Mouse (Mus musculus) Muller cell, postnatal 12 days (primary cell): ENCODE measurements at regions not wholly inside any gene's neighbourhood (a gene's known extent, or its start where the extent isn't known, plus 50 kb on each side); places are given as distances from the start of the nearest gene placed in this dataset.

Experiments
- DNase-seq: peaks from one replicate; pipeline ENCODE4 v3.0.0-alpha.2; 2015; ENCODE audit errors: inconsistent ontology term

- peak; percentile 81 for DNase-seq
These were observed 259.2 kb upstream of the Tbl1xr1 start for GRCm38 (mm10) chr3:21816968-21817858.

GRCm38 (mm10) chr3:21819030-21819429 lies 257.4 kb upstream of the Tbl1xr1 start:
- no peak for DNase-seq

GRCm38 (mm10) chr3:21820051-21820598 lies 256.3 kb upstream of the Tbl1xr1 start:
- DNase-seq: peak; percentile 92

GRCm38 (mm10) chr3:21822675-21823074 lies 253.8 kb upstream of the Tbl1xr1 start:
- DNase-seq: peak; percentile 81

- peak; percentile 73 for DNase-seq
These were observed 253.1 kb upstream of the Tbl1xr1 start for GRCm38 (mm10) chr3:21823331-21823730.

- no peak for DNase-seq
These were observed 252.2 kb upstream of the Tbl1xr1 start for GRCm38 (mm10) chr3:21824101-21824880.

GRCm38 (mm10) chr3:21824913-21825610 lies 251.4 kb upstream of the Tbl1xr1 start:
- no peak for DNase-seq

- DNase-seq: peak; percentile 92
These were observed 248.8 kb upstream of the Tbl1xr1 start for GRCm38 (mm10) chr3:21827656-21828055.

- DNase-seq: no peak
These were observed 243.3 kb upstream of the Tbl1xr1 start for GRCm38 (mm10) chr3:21833111-21833510.

GRCm38 (mm10) chr3:21835526-21835925 lies 240.9 kb upstream of the Tbl1xr1 start:
- DNase-seq: no peak

- no peak for DNase-seq
These were observed 239.0 kb upstream of the Tbl1xr1 start for GRCm38 (mm10) chr3:21837297-21837946.

GRCm38 (mm10) chr3:21840751-21841488 lies 235.5 kb upstream of the Tbl1xr1 start:
- DNase-seq: peak; percentile 36

GRCm38 (mm10) chr3:21841506-21841905 lies 234.9 kb upstream of the Tbl1xr1 start:
- DNase-seq: no peak

- DNase-seq: no peak
These were observed 233.7 kb upstream of the Tbl1xr1 start for GRCm38 (mm10) chr3:21842545-21843291.

GRCm38 (mm10) chr3:21843292-21843852 lies 233.1 kb upstream of the Tbl1xr1 start:
- DNase-seq: no peak

- no peak for DNase-seq
These were observed 226.6 kb upstream of the Tbl1xr1 start for GRCm38 (mm10) chr3:21849831-21850230.

- DNase-seq: no peak
These were observed 225.5 kb upstream of the Tbl1xr1 start for GRCm38 (mm10) chr3:21850977-21851376.

- no peak for DNase-seq
These were observed 222.1 kb upstream of the Tbl1xr1 start for GRCm38 (mm10) chr3:21854340-21854739.

GRCm38 (mm10) chr3:21859436-21859835 lies 217.0 kb upstream of the Tbl1xr1 start:
- DNase-seq: peak; percentile 28
